Mouse (Mus musculus) liver, embryonic 11.5 days (tissue): ENCODE measurements around the gene Gbx1. TPM values are rescaled to one million over a fixed set of nuclear protein-coding genes. Genes with fewer than 3 reads are reported as not detected.

Source experiments
- ATAC-seq: fragments of 200-750 bp; cut with Nextera tagmentation; replicated peaks from 2 replicates; pipeline ENCODE4 v1.8.0; 2017; ENCODE audit warnings: moderate number of reproducible peaks, mild to moderate bottlenecking, moderate TSS enrichment, moderate library complexity; ENCODE audit not compliant: low FRiP score
- DNase-seq: peaks from one replicate; pipeline ENCODE4 v3.0.0-alpha.2; 2017; ENCODE audit warnings: low spot score
- H3K27ac ChIP-seq: fragments of 300-500 bp; sonication (generic); 2 replicates; pipeline ENCODE4 v1.5.1; 2014; ENCODE audit warnings: mild to moderate bottlenecking, low read depth, low read length, control low read depth
- H3K27me3 ChIP-seq: fragments of 300-500 bp; sonication (generic); replicated peaks from 2 replicates; pipeline ENCODE4 v1.6.1; 2014; ENCODE audit warnings: low read length, mixed read lengths; ENCODE audit not compliant: control insufficient read depth, insufficient read depth
- H3K36me3 ChIP-seq: fragments of 300-500 bp; sonication (generic); 2 replicates; pipeline ENCODE4 v1.6.1; 2014; ENCODE audit warnings: mild to moderate bottlenecking, low read length, moderate library complexity, mixed read lengths; ENCODE audit not compliant: control insufficient read depth, insufficient read depth
- H3K4me1 ChIP-seq: fragments of 300-500 bp; sonication (generic); replicated peaks from 2 replicates; pipeline ENCODE4 v1.6.1; 2014; ENCODE audit warnings: low read length, mixed read lengths; ENCODE audit not compliant: control insufficient read depth, insufficient read depth
- H3K4me2 ChIP-seq: fragments of 300-500 bp; sonication (generic); 2 replicates; pipeline ENCODE4 v1.6.1; 2014; ENCODE audit warnings: mild to moderate bottlenecking, control low read depth, moderate library complexity
- H3K4me3 ChIP-seq: fragments of 300-500 bp; sonication (generic); 2 replicates; pipeline ENCODE4 v1.5.1; 2014; ENCODE audit warnings: low read depth, low read length, control low read depth
- H3K9ac ChIP-seq: fragments of 300-500 bp; sonication (generic); 2 replicates; pipeline ENCODE4 v1.6.1; 2014; ENCODE audit warnings: low read depth, low read length, control low read depth
- H3K9me3 ChIP-seq: fragments of 300-500 bp; sonication (generic); 2 replicates; pipeline ENCODE4 v1.6.1; 2016; ENCODE audit warnings: low read length, inconsistent platforms, mixed read lengths; ENCODE audit not compliant: control insufficient read depth
- WGBS: fragments of 180-500 bp; shearing (Covaris S2); extraction: QIAGEN DNeasy Blood & Tissue Kit; methylation state at CpG from one replicate; pipeline ENCODE4 v1.1.7; 2014; 5-methylcytosine and 5-hydroxymethylcytosine counted together
- polyA plus RNA-seq: library from polyadenylated mRNA; unstranded; fragments of >200 nt; fragmentation: Nextera tagmentation; extraction: Ambion mirVana; gene quantifications from 2 replicates; pipeline ENCODE4 v1.2.1, GENCODE M21; 2014

Gbx1 gene
- polyA plus RNA-seq, 1 experiment from 2014 or later = 0.04 TPM

GRCm38 (mm10) chr5:24481647-24482046 lies 45.4 kb downstream of the Gbx1 start:
- WGBS = 12% methylated on average over 4 of the region's 4 CpGs
- peaks cover 19% of the 10 kb centered on the region for H3K4me1 ChIP-seq
- no peak overlapping the region for H3K9ac ChIP-seq
- H3K36me3 ChIP-seq = peaks cover 31% of the 10 kb centered on the region
- DNase-seq (no peak), ATAC-seq (peak; percentile 37)
- H3K9me3 ChIP-seq = no peaks in the 10 kb centered on the region
- no peak overlapping the region for H3K4me2 ChIP-seq
- H3K4me3 ChIP-seq = no peak overlapping the region
- H3K27ac ChIP-seq = no peak overlapping the region
- H3K27me3 ChIP-seq = no peaks in the 10 kb centered on the region

- Histone ChIP-seq H3K4me1 (peaks cover 28% of the 10 kb centered on the region), H3K4me2 (no peak overlapping the region), H3K27me3 (peaks cover 21% of the 10 kb centered on the region), H3K4me3 (no peak overlapping the region), H3K36me3 (peaks cover 29% of the 10 kb centered on the region), H3K9me3 (no peaks in the 10 kb centered on the region), H3K9ac (no peak overlapping the region), H3K27ac (no peak overlapping the region)
- DNase-seq = no peak
- whole genome bisulfite sequencing = 90% methylated on average over 9 of the region's 9 CpGs
- no peak for ATAC-seq
Measured at GRCm38 (mm10) chr5:24477909-24478308, 49.1 kb downstream of the Gbx1 start.

- no peak overlapping the region for H3K4me3 ChIP-seq
- H3K9ac ChIP-seq = no peak overlapping the region
- peaks cover 28% of the 10 kb centered on the region for H3K36me3 ChIP-seq
- H3K27me3 ChIP-seq = peaks cover 30% of the 10 kb centered on the region
- no peak overlapping the region for H3K27ac ChIP-seq
- DNase-seq (no peak), ATAC-seq (no peak)
- WGBS = 75% methylated on average over 6 of the region's 6 CpGs
- peak overlapping the region; percentile 77 for H3K4me2 ChIP-seq
- peaks cover 28% of the 10 kb centered on the region for H3K4me1 ChIP-seq
- H3K9me3 ChIP-seq = no peaks in the 10 kb centered on the region
Measured at GRCm38 (mm10) chr5:24475476-24476241, 51.3 kb downstream of the Gbx1 start.

- WGBS = 6% methylated on average over 67 of the region's 67 CpGs
- no peak for ATAC-seq
- Histone ChIP-seq H3K4me1 (peaks cover 26% of the 10 kb centered on the region), H3K4me2 (peak overlapping the region; percentile 77), H3K27me3 (peaks cover 30% of the 10 kb centered on the region), H3K9me3 (no peaks in the 10 kb centered on the region), H3K27ac (no peak overlapping the region), H3K4me3 (peak overlapping the region; percentile 49), H3K36me3 (peaks cover 22% of the 10 kb centered on the region), H3K9ac (peak overlapping the region; percentile 43; the same call in 1 of the 2 replicates)
- peak; percentile 58 for DNase-seq
Measured at GRCm38 (mm10) chr5:24474723-24475261, 52.2 kb downstream of the Gbx1 start.

- DNase-seq (peak; percentile 42), ATAC-seq (no peak)
- WGBS = 4% methylated on average over 77 of the region's 77 CpGs
- Histone ChIP-seq H3K4me2 (peak overlapping the region; percentile 77), H3K27me3 (peaks cover 30% of the 10 kb centered on the region), H3K36me3 (peaks cover 18% of the 10 kb centered on the region), H3K9me3 (no peaks in the 10 kb centered on the region), H3K9ac (peak overlapping the region; percentile 43; the same call in 1 of the 2 replicates), H3K4me3 (peak overlapping the region; percentile 49), H3K4me1 (peaks cover 26% of the 10 kb centered on the region), H3K27ac (no peak overlapping the region)
Measured at GRCm38 (mm10) chr5:24474025-24474722, 52.8 kb downstream of the Gbx1 start.

GRCm38 (mm10) chr5:24472884-24473619 lies 54.0 kb downstream of the Gbx1 start:
- H3K9me3 ChIP-seq = no peaks in the 10 kb centered on the region
- WGBS = 33% methylated on average over 7 of the region's 7 CpGs
- no peak overlapping the region for H3K4me3 ChIP-seq
- no peak overlapping the region for H3K9ac ChIP-seq
- H3K27ac ChIP-seq = no peak overlapping the region
- DNase-seq = peak; percentile 35
- peak; percentile 20; the same call in 1 of the 2 replicates for ATAC-seq
- H3K36me3 ChIP-seq = peaks cover 13% of the 10 kb centered on the region
- peaks cover 26% of the 10 kb centered on the region for H3K4me1 ChIP-seq
- H3K27me3 ChIP-seq = peaks cover 30% of the 10 kb centered on the region
- H3K4me2 ChIP-seq = no peak overlapping the region

DNA sequence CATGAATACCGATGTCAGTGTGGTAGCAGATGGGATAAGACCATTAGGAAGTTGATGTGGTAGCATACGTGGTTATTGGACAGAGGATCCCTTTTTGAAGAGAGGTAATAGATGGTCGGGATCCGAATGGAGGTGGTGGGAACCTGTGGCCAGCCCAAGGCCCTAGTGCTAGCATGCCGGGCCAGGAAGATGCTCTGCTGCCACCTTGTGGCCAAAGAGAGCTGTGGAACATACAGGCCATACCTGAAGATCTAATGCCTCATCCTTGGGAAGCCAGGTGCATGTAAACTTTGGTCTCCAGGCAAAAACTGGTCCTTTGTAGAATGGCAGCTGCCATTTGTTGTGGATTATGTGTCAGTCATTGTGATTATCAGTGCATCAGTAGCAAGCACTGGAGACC lies 56.4 kb downstream of the Gbx1 start:
- Histone ChIP-seq H3K4me1 (peaks cover 22% of the 10 kb centered on the region), H3K4me2 (no peak overlapping the region), H3K27me3 (peaks cover 30% of the 10 kb centered on the region), H3K9me3 (no peaks in the 10 kb centered on the region), H3K27ac (no peak overlapping the region), H3K4me3 (no peak overlapping the region), H3K36me3 (no peaks in the 10 kb centered on the region), H3K9ac (no peak overlapping the region)
- DNase-seq (peak; percentile 69), ATAC-seq (0 out of 2 replicates have a peak, but pooled peaks have one; percentile 53)
- WGBS = 11% methylated on average over 5 of the region's 5 CpGs

DNA sequence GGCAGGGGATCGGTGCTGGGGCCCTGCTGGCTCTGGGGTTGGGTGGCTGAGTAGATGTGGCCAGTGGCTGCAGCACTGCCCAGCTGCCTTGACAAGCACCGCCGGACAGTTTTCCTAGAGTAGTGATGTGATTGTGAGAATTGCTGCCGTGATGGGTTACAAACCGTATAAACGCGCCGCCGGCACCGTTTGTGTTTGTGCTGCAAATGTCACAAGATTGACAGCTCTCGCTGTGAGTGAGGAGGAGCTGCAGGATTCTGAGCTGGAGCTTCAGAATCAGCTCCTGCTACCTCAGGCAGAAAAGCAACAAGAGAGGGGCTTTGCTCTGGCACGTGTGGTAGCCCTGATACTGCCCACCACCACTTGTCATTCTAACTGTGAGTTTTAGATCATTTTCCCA lies 60.2 kb downstream of the Gbx1 start:
- no peaks in the 10 kb centered on the region for H3K9me3 ChIP-seq
- 74% methylated on average over 12 of the region's 12 CpGs for WGBS

More for the DNA sequence above, 60.2 kb downstream of the Gbx1 start:
- no peaks in the 10 kb centered on the region for H3K36me3 ChIP-seq
- no peaks in the 10 kb centered on the region; the same call in 1 of the 2 replicates for H3K4me1 ChIP-seq
- no peak for ATAC-seq
- H3K4me2 ChIP-seq = no peak overlapping the region
- no peak overlapping the region for H3K4me3 ChIP-seq
- no peak for DNase-seq
- H3K27ac ChIP-seq = no peak overlapping the region
- no peaks in the 10 kb centered on the region; the same call in 1 of the 2 replicates for H3K27me3 ChIP-seq
- no peak overlapping the region for H3K9ac ChIP-seq
